Mouse (Mus musculus) CD4-positive, CD25-positive, alpha-beta regulatory T cell, adult 4 months (primary cell): Measurements from ENCODE around the gene C2cd2. TPM values are rescaled to one million over a fixed set of nuclear protein-coding genes. Genes with fewer than 3 reads are reported as not detected.

ENCODE experiments used
- ATAC-seq: one replicate; pipeline ENCODE4 v1.8.0; 2017
- polyA plus RNA-seq, 2 experiments: library from polyadenylated mRNA; unstranded; fragments of 100-300 nt; shearing (Covaris generic); gene quantifications; one replicate each; pipeline ENCODE4 v1.2.1; 2017

The C2cd2 gene
- polyA plus RNA-seq, 2 experiments from 2014 or later = 6.9 to 7.8 TPM

- ATAC-seq = no peak
Measured at GRCm38 (mm10) chr16:97805646-97806045, 156.8 kb downstream of the C2cd2 start.

Other genes starting within 250 kb of the C2cd2 start
- gene Ripk4, start 198.8 kb downstream of the C2cd2 start, polyA plus RNA-seq = under 1 TPM in 1 of 2 experiments, not detected in 1; 0.16 TPM
- gene Prdm15, start 110.7 kb downstream of the C2cd2 start, polyA plus RNA-seq = 10 to 100 TPM; 14.7 to 17.3 TPM
- gene Zbtb21, start within 50 bp of the C2cd2 start, polyA plus RNA-seq = 10 to 100 TPM in 1 of 2 experiments, 1 to 10 TPM in 1; 8.9 to 13.3 TPM
- 10 to 100 TPM; 43.8 to 46.1 TPM for gene B230307C23Rik, start 34.7 kb upstream of the C2cd2 start, polyA plus RNA-seq
- 10 to 100 TPM; 18.8 to 21.6 TPM for gene A630089N07Rik, start 119.9 kb upstream of the C2cd2 start, polyA plus RNA-seq